Mouse (Mus musculus) left cerebral cortex, adult 8-10 months (tissue): Measurements from ENCODE around the gene H2-Q6. TPM values are rescaled to one million over a fixed set of nuclear protein-coding genes. Genes with fewer than 3 reads are reported as not detected.
"Not testable (repeated sequence)": the region's sequence is repeated elsewhere in the genome, so short reads cannot be mapped to it uniquely, and the experiment has no call there.

ENCODE experiments used
- DNase-seq, 2 experiments: peaks; one replicate each; pipeline ENCODE4 v3.0.0; 2022; ENCODE audit warnings: low spot score in 2 of 2
- total RNA-seq, 4 experiments: library from RNA; stranded (reverse); gene quantifications; 2 replicates each; pipeline ENCODE4 v1.2.4; 2022

Gene H2-Q6
- total RNA-seq, 4 experiments from 2014 or later = 0.38 to 1.5 (median 0.86) TPM

DNA sequence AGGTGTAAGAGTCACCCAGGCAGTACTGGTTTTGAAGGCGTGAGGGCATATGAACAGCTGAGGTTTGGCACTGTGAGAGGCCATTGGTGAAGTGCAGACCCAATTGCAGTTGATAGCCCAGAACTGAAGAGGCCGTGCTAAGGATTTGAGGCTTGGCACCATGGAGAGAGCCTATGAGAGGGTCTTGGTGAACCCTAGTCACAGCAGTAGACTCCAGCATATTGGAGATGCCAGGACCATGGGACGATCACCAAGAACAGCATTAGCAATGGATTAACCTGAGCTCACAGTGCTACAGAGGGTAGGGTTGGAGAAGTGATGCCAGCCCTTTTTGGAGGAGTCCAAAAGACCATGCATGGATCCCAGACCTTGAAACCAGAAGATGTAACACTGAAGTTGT is 7.5 kb downstream of the H2-Q6 start:
- not testable (repeated sequence) for DNase-seq

DNA sequence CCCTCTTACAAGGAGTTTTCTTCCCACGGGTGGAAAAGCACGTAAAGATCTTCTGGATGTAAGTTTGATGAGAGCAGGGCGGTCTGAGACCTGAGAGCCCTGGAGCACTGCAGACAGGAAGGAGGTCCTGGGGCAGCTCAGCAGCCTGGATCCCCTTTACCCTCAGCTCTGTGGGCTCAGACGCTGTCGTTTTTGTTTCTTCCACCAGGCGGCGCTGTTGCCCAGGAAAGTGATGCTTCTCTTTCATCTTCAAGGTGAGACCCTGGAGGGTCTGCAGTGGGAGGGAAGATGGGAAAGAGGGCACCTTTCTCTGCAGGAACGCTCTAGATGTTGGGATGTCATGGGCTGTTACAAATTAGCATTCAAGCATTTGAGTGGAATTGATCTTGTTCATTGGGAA is 10.2 kb downstream of the H2-Q6 start:
- DNase-seq = not testable (repeated sequence)

DNA sequence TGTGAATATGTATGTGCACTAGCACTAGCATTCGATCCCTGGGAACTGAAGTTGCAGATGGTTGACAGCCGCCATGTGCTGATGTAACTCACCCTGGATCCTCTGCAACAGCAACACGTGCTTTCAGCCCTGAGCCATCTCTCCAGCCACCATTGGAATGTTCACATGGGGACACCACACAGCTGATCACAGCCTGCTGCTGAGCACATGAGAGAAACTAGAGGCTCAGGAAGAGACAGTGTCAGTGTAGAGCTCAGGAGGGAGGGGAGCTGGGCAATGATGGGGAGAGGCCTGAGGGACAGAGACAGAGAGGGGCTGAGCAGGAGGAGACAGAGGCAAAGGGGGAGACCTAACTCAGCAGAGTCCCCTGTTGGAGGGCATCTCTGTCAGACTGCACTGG is 10.9 kb downstream of the H2-Q6 start:
- not testable (repeated sequence) for DNase-seq

DNA sequence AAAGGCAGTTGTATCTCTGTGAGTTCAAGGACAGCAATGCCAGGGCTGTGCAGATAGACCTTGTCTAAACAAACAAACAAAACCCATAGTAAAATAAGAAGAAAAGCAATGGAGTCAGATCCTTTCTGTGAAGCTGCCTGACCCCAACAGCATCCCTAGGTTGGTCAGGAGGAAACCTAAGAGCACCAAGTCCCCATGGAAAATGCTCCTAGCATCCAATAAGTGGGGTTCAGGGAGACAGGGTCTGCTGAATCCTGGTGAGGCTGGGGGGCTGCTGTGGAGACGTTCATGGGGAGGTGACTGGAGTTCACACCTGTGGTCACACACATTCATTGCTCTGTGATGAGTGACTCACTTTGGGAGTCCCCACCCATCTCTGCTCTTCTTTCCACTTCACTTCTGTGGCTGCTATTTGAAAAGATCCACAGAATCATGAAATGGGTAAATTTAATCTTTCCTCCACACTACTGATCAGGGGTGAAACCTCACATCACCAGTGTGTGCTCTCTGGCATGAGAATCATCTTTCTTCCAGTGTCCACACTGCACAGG is 12.8 kb downstream of the H2-Q6 start:
- DNase-seq = not testable (repeated sequence)

DNA sequence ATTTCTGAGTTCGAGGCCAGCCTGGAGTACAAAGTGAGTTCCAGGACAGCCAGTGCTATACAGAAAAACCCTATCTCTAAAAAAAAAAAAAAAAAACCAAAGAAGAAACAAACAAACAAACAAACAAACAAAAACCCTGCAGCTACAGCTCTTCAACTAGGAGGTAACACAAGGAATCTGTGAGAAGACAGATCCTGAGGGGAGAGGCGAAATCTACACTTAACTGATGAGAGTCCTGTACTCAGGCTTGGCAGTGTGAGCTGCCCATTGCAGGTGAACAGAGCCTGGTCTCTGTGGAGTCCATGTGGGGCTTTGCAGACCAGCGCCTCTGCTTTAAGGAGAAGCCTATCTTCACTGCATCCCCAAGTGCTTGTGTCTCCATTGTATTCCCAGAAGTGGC is 13.7 kb downstream of the H2-Q6 start:
- not testable (repeated sequence) for DNase-seq

DNA sequence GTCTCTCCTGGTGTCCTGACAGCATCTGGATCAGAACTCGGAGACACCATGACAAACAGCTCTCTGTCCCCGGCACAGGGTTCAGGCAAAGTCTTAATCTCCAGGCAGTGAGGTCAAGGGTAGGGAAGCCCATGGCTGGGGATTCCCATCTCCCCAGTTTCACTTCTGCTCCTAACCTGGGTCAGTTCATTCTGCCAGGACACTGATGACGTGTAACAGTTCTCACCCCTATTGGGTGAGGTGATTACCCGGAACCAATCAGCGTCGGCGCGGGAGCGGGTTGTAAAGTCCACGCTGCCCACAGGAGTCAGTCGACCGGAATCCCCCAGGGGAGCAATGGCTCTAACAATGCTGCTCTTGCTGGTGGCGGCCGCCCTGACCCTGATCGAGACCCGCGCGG is 14.2 kb downstream of the H2-Q6 start, which contains the start of gene H2-Q7:
TSS of gene H2-Q7 (plus strand) at position 271 of the 400 bp plus-strand sequence.
- DNase-seq = peak in 1 of 2 experiments; percentile 29

DNA sequence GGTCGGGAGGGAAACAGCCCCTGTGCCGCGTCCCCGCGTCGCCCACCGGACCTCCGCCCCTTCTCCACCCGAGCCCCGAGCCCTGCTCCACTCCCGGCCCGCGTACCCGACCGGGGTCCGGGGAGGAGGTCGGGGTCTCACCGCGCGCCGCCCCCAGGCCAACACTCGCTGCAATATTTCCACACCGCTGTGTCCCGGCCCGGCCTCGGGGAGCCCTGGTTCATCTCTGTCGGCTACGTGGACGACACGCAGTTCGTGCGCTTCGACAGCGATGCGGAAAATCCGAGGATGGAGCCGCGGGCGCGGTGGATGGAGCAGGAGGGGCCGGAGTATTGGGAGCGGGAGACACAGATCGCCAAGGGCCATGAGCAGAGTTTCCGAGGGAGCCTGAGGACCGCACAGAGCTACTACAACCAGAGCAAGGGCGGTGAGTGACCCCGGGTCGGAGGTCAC is 14.7 kb downstream of the H2-Q6 start:
- DNase-seq = not testable (repeated sequence)

DNA sequence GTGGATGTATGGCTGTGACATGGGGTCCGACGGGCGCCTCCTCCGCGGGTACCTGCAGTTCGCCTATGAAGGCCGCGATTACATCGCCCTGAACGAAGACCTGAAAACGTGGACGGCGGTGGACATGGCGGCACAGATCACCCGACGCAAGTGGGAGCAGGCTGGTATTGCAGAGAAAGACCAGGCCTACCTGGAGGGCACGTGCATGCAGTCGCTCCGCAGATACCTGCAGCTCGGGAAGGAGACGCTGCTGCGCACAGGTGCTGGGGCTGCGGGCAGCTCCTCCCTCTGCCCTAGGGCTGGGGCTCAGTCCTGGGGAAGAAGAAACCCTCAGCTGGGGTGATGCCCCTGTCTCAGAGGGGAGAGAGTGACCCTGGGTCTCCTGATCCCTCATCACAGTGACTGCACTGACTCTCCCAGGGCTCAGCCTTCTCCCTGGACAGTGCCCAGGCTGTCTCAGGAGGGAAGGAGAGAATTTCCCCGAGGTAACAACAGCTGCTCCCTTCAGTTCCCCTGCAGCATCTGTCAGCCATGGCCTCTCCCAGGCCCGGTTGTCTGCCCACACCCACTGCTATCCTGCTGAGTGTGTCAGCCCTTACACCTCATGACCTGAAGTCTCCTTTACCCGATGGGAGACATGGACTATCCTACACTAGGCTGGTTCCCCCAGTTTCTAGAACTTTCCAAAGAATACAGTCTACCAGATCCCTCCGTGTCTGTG is 15.4 kb downstream of the H2-Q6 start:
- DNase-seq = not testable (repeated sequence)

DNA sequence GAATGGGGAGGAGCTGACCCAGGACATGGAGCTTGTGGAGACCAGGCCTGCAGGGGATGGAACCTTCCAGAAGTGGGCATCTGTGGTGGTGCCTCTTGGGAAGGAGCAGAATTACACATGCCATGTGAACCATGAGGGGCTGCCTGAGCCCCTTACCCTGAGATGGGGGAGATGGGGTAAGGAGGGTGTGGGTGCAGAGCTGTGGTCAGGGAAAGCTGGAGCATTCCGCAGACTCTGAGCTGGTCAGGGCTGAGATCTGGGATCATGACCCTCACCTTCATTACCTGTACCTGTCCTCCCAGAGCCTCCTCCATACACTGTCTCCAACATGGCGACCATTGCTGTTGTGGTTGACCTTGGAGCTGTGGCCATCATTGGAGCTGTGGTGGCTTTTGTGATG is 17.7 kb downstream of the H2-Q6 start:
- not testable (repeated sequence) for DNase-seq

DNA sequence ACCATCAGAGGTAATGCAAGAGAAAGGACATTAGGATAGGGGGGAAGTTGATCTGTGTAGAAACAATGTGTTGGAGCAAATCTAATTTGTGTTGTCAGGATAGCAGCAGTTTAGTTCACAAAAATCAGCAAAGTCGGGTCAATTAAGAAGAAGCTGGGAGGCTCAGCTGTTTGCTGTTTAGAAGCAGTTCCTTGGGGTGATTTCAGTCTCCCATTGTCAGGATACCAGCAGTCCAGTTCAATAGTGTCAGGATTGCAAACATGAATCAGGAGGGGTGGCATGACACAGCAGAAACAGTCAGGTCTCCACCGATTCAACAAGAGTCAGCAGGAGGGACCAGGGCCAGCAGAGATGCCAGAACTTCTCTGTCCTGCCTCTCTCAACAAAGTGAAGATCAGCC is 19.9 kb downstream of the H2-Q6 start:
- not testable (repeated sequence) for DNase-seq

DNA sequence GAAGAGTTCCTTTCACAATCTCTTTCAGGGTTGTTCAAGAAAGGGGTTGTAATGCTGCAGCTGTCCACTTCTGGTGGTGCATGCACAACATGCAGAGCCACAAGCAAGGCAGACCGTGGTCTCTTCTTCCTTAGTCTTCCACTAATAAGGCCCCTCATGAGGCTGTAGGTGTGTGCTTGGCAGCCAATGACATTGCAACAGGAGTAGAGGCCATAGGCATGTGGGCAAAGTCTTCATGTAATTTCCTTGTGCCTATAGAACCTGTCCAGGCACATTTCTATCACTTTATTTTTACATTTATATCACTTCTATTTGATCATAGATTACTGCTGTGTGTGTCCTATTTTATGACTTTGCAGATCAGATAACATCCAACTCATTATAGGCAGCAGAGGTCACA is 33.6 kb downstream of the H2-Q6 start:
- DNase-seq = not testable (repeated sequence)

DNA sequence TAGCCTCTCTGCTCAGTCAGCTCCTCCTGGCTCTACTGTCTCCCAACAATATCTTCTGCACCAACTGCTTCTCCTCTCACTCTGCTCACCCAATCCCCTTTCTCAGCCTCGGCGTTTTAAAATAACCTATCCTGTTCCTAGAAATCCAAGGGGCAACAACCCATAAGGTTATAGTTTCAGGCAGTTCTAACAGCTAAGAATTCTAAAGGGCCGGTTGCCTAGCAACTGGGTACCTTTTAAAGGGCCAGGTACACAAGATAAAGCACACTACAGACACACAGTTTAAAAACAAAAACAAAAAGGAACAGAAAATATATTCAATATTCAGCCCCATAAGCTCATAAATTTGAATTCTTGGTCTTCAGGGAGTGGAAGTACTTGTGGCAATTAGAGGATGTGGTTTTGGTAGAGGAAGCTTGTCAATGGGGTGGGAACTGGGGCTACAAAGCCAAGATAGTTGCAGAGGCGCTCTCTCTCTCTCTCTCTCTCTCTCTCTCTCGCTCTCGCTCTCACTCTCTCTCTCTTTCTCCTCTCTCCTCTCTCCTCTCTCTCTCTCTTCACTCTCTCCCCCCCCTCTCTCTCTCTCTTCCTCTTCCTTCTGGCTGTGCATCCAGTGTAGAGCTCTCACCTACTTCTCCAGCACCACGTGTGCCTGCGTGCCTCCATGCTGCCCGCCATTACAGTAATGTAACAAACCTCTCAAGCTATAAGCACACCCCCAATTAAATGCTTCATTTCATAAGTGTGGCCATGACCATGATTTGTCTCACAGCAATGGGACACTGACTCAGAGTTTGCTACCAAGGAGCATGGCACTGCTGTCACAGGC is 36.1 kb downstream of the H2-Q6 start:
- not testable (repeated sequence) for DNase-seq

DNA sequence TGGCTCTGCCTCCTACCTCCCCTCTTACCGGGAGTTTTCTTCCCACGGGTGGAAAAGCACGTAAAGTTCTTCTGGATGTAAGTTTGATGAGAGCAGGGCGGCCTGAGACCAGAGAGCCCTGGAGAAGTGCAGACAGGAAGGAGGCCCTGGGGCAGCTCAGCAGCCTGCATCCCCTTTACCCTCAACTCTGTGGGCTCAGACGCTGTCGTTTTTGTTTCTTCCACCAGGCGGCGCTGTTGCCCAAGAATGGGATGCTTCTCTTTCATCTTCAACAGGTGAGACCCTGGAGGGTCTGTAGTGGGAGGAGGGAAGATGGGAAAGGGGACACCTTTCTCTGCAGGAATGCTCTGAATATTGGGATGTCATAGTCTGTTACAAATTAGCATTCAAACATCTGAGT is 41.0 kb downstream of the H2-Q6 start:
- DNase-seq = not testable (repeated sequence)

DNA sequence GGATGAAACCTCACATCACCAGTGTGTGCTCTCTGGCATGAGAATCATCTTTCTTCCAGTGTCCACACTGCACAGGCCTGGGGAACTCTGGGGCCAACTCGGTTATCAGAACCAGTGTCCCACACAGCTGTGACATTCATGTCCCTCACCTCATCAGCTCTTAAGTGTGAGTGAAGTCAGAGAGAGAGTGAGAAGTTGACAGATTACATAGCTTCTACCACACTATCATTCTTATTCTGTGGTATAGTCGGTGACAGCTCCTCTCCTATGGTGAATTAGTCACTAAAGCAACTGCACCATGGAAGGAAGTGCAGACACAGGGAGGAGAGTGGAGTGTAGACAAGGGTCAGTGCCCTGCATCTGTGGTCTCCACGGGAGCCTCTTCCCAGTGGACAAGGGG is 44.3 kb downstream of the H2-Q6 start:
- DNase-seq = not testable (repeated sequence)

DNA sequence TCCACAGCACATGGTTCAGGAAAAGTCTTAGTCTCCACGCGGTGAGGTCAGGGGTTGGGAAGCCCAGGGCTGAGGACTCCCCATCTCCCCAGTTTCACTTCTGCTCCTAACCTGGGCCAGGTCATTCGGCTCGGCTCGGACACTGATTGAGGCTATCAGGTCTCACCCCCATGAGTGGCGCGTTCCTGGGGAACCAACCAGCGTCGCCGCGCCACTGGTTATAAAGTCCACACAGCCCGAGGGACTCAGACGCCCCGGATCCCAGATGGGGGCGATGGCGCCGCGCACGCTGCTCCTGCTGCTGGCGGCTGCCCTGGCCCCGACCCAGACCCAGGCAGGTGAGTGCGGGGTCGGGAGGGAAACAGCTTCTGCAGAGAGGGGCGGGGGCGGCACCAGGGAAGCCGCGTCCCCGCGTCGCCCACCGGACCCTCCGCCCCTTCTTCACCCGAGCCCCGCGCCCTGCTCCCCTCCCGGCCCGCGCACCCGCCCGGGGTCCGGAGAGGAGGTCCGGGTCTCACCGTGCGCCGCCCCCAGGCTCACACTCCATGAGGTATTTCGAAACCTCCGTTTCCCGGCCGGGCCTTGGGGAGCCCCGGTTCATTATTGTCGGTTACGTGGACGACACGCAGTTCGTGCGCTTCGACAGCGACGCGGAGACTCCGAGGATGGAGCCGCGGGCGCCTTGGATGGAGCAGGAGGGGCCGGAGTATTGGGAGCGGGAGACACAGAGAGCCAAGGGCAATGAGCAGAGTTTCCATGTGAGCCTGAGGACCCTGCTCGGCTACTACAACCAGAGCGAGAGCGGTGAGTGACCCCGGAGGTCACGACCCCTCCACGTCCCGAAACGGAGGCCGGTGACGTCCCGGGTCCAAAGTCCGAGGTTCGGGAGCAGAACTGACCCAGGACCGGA is 45.4 kb downstream of the H2-Q6 start, which contains the start of gene H2-Q10:
TSS of gene H2-Q10 (plus strand) at position 248 of the 910 bp plus-strand sequence.
- no peak for DNase-seq

Other genes with a start within 250 kb of the H2-Q6 start
- gene Aif1, start 248.8 kb upstream of the H2-Q6 start, total RNA-seq = 10 to 100 TPM; 11.2 to 30.3 (median 17.4) TPM
- 10 to 100 TPM in 1 of 4 experiments, 1 to 10 TPM in 3; 6.5 to 10.1 (median 7.9) TPM for gene Lst1, start 236.4 kb upstream of the H2-Q6 start, total RNA-seq
- 1 to 10 TPM in 3 of 4 experiments, not detected in 1; 1.0 to 1.6 (median 1.2) TPM for gene Ltb, start 230.4 kb upstream of the H2-Q6 start, total RNA-seq
- gene Tnf, start 222.8 kb upstream of the H2-Q6 start, total RNA-seq = under 1 TPM in 1 of 4 experiments, not detected in 3; 0.39 TPM
- gene Lta, start 219.5 kb upstream of the H2-Q6 start, total RNA-seq = 1 to 10 TPM in 1 of 4 experiments, under 1 TPM in 3; 0.28 to 1.2 (median 0.58) TPM
- gene Gm16181, start 204.0 kb upstream of the H2-Q6 start, total RNA-seq = not detected
- gene Atp6v1g2, start 191.2 kb upstream of the H2-Q6 start, total RNA-seq = 100 to 1,000 TPM; 552 to 589 (median 575) TPM
- gene Nfkbil1, start 189.1 kb upstream of the H2-Q6 start, total RNA-seq = 10 to 100 TPM; 14.1 to 18.8 (median 17.1) TPM
- gene Ddx39b, start 183.1 kb upstream of the H2-Q6 start, total RNA-seq = 100 to 1,000 TPM; 175 to 212 (median 200) TPM
- 10 to 100 TPM; 29.5 to 72.8 (median 47.5) TPM for gene H2-D1, start 162.1 kb upstream of the H2-Q6 start, total RNA-seq
- gene H2-Q1, start 104.4 kb upstream of the H2-Q6 start, total RNA-seq = 1 to 10 TPM in 3 of 4 experiments, under 1 TPM in 1; 0.67 to 2.3 (median 1.4) TPM
- 1 to 10 TPM in 2 of 4 experiments, under 1 TPM in 2; 0.34 to 1.3 (median 0.94) TPM for gene H2-Q2, start 82.6 kb upstream of the H2-Q6 start, total RNA-seq
- gene H2-Q4, start 45.2 kb upstream of the H2-Q6 start, total RNA-seq = 1 to 10 TPM; 2.5 to 7.0 (median 4.7) TPM
- gene H2-Q7, start 14.3 kb downstream of the H2-Q6 start, total RNA-seq = 1 to 10 TPM in 2 of 4 experiments, under 1 TPM in 2; 0.59 to 2.3 (median 1.1) TPM
- under 1 TPM; 0.26 to 0.72 (median 0.38) TPM for gene H2-Q10, start 45.2 kb downstream of the H2-Q6 start, total RNA-seq
- gene Pou5f1, start 81.2 kb downstream of the H2-Q6 start, total RNA-seq = under 1 TPM in 1 of 4 experiments, not detected in 3; 0.27 TPM
- gene Tcf19, start 92.0 kb downstream of the H2-Q6 start, total RNA-seq = 10 to 100 TPM in 3 of 4 experiments, 1 to 10 TPM in 1; 10.0 to 16.0 (median 13.3) TPM
- gene Cchcr1, start 92.2 kb downstream of the H2-Q6 start, total RNA-seq = 10 to 100 TPM; 12.0 to 18.7 (median 13.8) TPM
- under 1 TPM in 1 of 4 experiments, not detected in 3; 0.41 TPM for gene Psors1c2, start 108.4 kb downstream of the H2-Q6 start, total RNA-seq
- gene Cdsn, start 127.3 kb downstream of the H2-Q6 start, total RNA-seq = 1 to 10 TPM in 3 of 4 experiments, under 1 TPM in 1; 1.00 to 1.6 (median 1.2) TPM
- gene 2300002M23Rik, start 142.6 kb downstream of the H2-Q6 start, total RNA-seq = not detected
- gene Sfta2, start 176.7 kb downstream of the H2-Q6 start, total RNA-seq = not detected
- under 1 TPM in 1 of 4 experiments, not detected in 3; 0.07 TPM for gene Gm9573, start 201.8 kb downstream of the H2-Q6 start, total RNA-seq
- gene Mucl3, start 218.8 kb downstream of the H2-Q6 start, total RNA-seq = not detected
- 10 to 100 TPM; 28.3 to 41.6 (median 38.0) TPM for gene Vars2, start 242.7 kb downstream of the H2-Q6 start, total RNA-seq
- 10 to 100 TPM; 27.6 to 36.9 (median 31.2) TPM for gene Gtf2h4, start 248.9 kb downstream of the H2-Q6 start, total RNA-seq